7 mouse cellular contexts compared by ENCODE assay signal in genomic region chr10:40258976-40259375, GRCm38 (mm10). TPM values are rescaled to one million over a fixed set of nuclear protein-coding genes. Genes with fewer than 3 reads are reported as not detected.
DNase-seq lines count a peak whose midpoint lies in the region; ATAC-seq and TF ChIP-seq lines count a peak whose summit lies in the region.

No protein-coding gene starts in this region.

- peak overlapping the region; percentile 81 for H3K4me2 ChIP-seq in embryonic facial prominence, embryonic 14.5 days (ENCODE audit: low read depth, low read length)

- no peak for TF ChIP-seq POLR2A in MEL (IDR thresholded peaks at IDR 0.05; ENCODE audit: control insufficient read depth in 1 of 2, insufficient read depth in 1 of 2, low read depth in 1 of 2, low read length in 2 of 2, poor library complexity in 1 of 2)
- no peak for TF ChIP-seq POLR2A in small intestine, adult 2 months (IDR thresholded peaks at IDR 0.05; ENCODE audit: low read depth, low read length)

- no peak for TF ChIP-seq EP300 in MEL (IDR thresholded peaks at IDR 0.05; ENCODE audit: low read depth in 1 of 2, low read length in 2 of 2)

- H3K79me2 ChIP-seq in MEL (ENCODE audit: control insufficient read depth, insufficient read depth, low read length, poor library complexity): peaks cover 2% of the 10 kb centered on the region; the same call in 1 of the 2 replicates

- no peaks in the 10 kb centered on the region for H3K27me3 ChIP-seq in MEL (ENCODE audit: control insufficient read depth in 1 of 2, insufficient read depth in 2 of 2, low read length in 2 of 2)
- H3K27me3 ChIP-seq in embryonic facial prominence, embryonic 14.5 days (replicated peaks; ENCODE audit: control insufficient read depth, insufficient read depth, low read length): no peaks in the 10 kb centered on the region
- no peaks in the 10 kb centered on the region for H3K27me3 ChIP-seq in small intestine, adult 2 months (ENCODE audit: control insufficient read depth, insufficient read depth, low read length)

- peak in 2 of 3 experiments; percentile 12 to 44; a peak in 2 of 6 replicates for TF ChIP-seq CTCF in MEL (IDR thresholded peaks at IDR 0.05 in 2 of 3, conservative IDR thresholded peaks at IDR 0.05 in 1 of 3; ENCODE audit: control insufficient read depth in 1 of 3, insufficient read depth in 1 of 3, low read depth in 2 of 3, low read length in 3 of 3, poor library complexity in 1 of 3, severe bottlenecking in 1 of 3)
- TF ChIP-seq CTCF in layer of hippocampus, adult 2 months (conservative IDR thresholded peaks at IDR 0.05): peak; percentile 87
- TF ChIP-seq CTCF in small intestine, adult 2 months (IDR thresholded peaks at IDR 0.05; ENCODE audit: extremely low read depth, insufficient read length, insufficient replicate concordance, low read depth, low read length): no peak

- H3K27ac ChIP-seq in MEL (ENCODE audit: control insufficient read depth, low read depth, low read length): peak overlapping the region; percentile 79
- H3K27ac ChIP-seq in embryonic facial prominence, embryonic 14.5 days (replicated peaks; ENCODE audit: low read depth, low read length): peak overlapping the region; percentile 96
- peak overlapping the region; percentile 93 for H3K27ac ChIP-seq in layer of hippocampus, adult 2 months
- H3K27ac ChIP-seq in small intestine, adult 2 months (ENCODE audit: insufficient read depth, low read depth, low read length): peak overlapping the region; percentile 65

- DNase-seq in CD8-positive naive resting alpha-beta T cell, adult 2 months (ENCODE audit: low read depth in 2 of 2, low spot score in 2 of 2): peak; percentile 18 to 28
- no peak for DNase-seq in MEL (ENCODE audit: low read depth, low spot score)
- DNase-seq in embryonic facial prominence, embryonic 14.5 days (ENCODE audit: low spot score): peak; percentile 74
- peak; percentile 44 to 55 for DNase-seq in layer of hippocampus, adult 2 months (ENCODE audit: low spot score in 2 of 2)
- DNase-seq in lung, postnatal 14 days: peak; percentile 63

- no peak for ATAC-seq in embryonic facial prominence, embryonic 14.5 days (ENCODE audit: low read depth)
- ATAC-seq in hematopoietic stem cell, adult 5-6 weeks (replicated peaks in 1 of 2; ENCODE audit: insufficient read depth in 1 of 2, low FRiP score in 2 of 2, low TSS enrichment in 1 of 2, low read depth in 1 of 2, poor library complexity in 2 of 2, severe bottlenecking in 2 of 2): peak; percentile 46 to 49; a peak in 3 of 4 replicates

- no peak overlapping the region for H3K9ac ChIP-seq in MEL (ENCODE audit: control insufficient read depth, low read depth, low read length, poor library complexity, severe bottlenecking)
- H3K9ac ChIP-seq in embryonic facial prominence, embryonic 14.5 days (ENCODE audit: low read depth, low read length): no peak overlapping the region

- peaks cover 0 to 12% of the 10 kb centered on the region in 2 experiments; a peak in 2 of 4 replicates for H3K36me3 ChIP-seq in MEL (ENCODE audit: control insufficient read depth in 1 of 2, insufficient read depth in 2 of 2, low read length in 2 of 2)
- H3K36me3 ChIP-seq in embryonic facial prominence, embryonic 14.5 days (ENCODE audit: control insufficient read depth, insufficient read depth, low read length): peaks cover 4% of the 10 kb centered on the region
- no peaks in the 10 kb centered on the region for H3K36me3 ChIP-seq in small intestine, adult 2 months (ENCODE audit: control insufficient read depth, insufficient read depth, low read length)

- H3K4me3 ChIP-seq in MEL (ENCODE audit: control insufficient read depth in 1 of 2, insufficient read depth in 1 of 2, low read depth in 2 of 2, low read length in 2 of 2): no peak overlapping the region
- H3K4me3 ChIP-seq in embryonic facial prominence, embryonic 14.5 days (ENCODE audit: low read depth, low read length): peak overlapping the region; percentile 84; the same call in 1 of the 2 replicates
- H3K4me3 ChIP-seq in layer of hippocampus, adult 2 months: peak overlapping the region; percentile 92
- no peak overlapping the region for H3K4me3 ChIP-seq in small intestine, adult 2 months (ENCODE audit: low read depth, low read length)

- TF ChIP-seq RAD21 in MEL (IDR thresholded peaks at IDR 0.05; ENCODE audit: low read depth, low read length): no peak

- H3K9me3 ChIP-seq in MEL (replicated peaks; ENCODE audit: insufficient read depth, low read length): no peaks in the 10 kb centered on the region
- H3K9me3 ChIP-seq in embryonic facial prominence, embryonic 14.5 days (ENCODE audit: control insufficient read depth, low read length): no peaks in the 10 kb centered on the region

- peaks cover 0 to 18% of the 10 kb centered on the region in 2 experiments; a peak in 2 of 4 replicates for H3K4me1 ChIP-seq in MEL (ENCODE audit: control insufficient read depth in 1 of 2, insufficient read depth in 2 of 2, low read length in 2 of 2)
- no peaks in the 10 kb centered on the region for H3K4me1 ChIP-seq in embryonic facial prominence, embryonic 14.5 days (ENCODE audit: control insufficient read depth, insufficient read depth, low read length)
- H3K4me1 ChIP-seq in small intestine, adult 2 months (ENCODE audit: control insufficient read depth, insufficient read depth, insufficient read length, low read length): peaks cover 3% of the 10 kb centered on the region; the same call in 1 of the 2 replicates

- WGBS in embryonic facial prominence, embryonic 14.5 days: 4% methylated on average over 5 of the region's 5 CpGs
- under 1% methylated on average over 5 of the region's 5 CpGs for WGBS in small intestine, adult 2 months

TF ChIP-seq in MEL, 35 proteins besides CTCF, POLR2A, EP300 and RAD21:
- TF ChIP-seq TAL1 (IDR thresholded peaks at IDR 0.05; ENCODE audit: low read length) (no peak), GATA1 (IDR thresholded peaks at IDR 0.05; ENCODE audit: low read depth, low read length) (no peak), CHD1 (IDR thresholded peaks at IDR 0.05; ENCODE audit: low read depth, low read length) (no peak), ZNF384 (IDR thresholded peaks at IDR 0.05; ENCODE audit: low read depth, low read length) (no peak), GABPA (IDR thresholded peaks at IDR 0.05; ENCODE audit: low read depth, low read length) (no peak), MEF2A (IDR thresholded peaks at IDR 0.05; ENCODE audit: extremely low read depth, insufficient replicate concordance, low read depth, low read length, poor library complexity, severe bottlenecking) (no peak), KAT2A (conservative IDR thresholded peaks at IDR 0.05; ENCODE audit: low read depth, low read length) (no peak), ETS1 (IDR thresholded peaks at IDR 0.05; ENCODE audit: low read depth, low read length) (no peak), SMC3 (IDR thresholded peaks at IDR 0.05; ENCODE audit: low read depth, low read length) (no peak), TCF12 (IDR thresholded peaks at IDR 0.05; ENCODE audit: low read depth, low read length) (no peak), ZMIZ1 (IDR thresholded peaks at IDR 0.05; ENCODE audit: low read depth, low read length) (no peak), NELFE (IDR thresholded peaks at IDR 0.05; ENCODE audit: low read depth, low read length) (no peak), SIN3A (IDR thresholded peaks at IDR 0.05; ENCODE audit: low read length) (no peak), USF2 (IDR thresholded peaks at IDR 0.05; ENCODE audit: borderline replicate concordance in 1 of 2, insufficient read depth in 1 of 2, low read depth in 1 of 2, low read length in 2 of 2) (no peak), MYB (IDR thresholded peaks at IDR 0.05; ENCODE audit: low read depth, low read length) (no peak), BHLHE40 (IDR thresholded peaks at IDR 0.05; ENCODE audit: borderline replicate concordance, low read depth, low read length) (no peak), HCFC1 (IDR thresholded peaks at IDR 0.05; ENCODE audit: low read depth, low read length) (no peak), E2F4 (IDR thresholded peaks at IDR 0.05; ENCODE audit: borderline replicate concordance, low read depth, low read length) (no peak), ZC3H11A (IDR thresholded peaks at IDR 0.05; ENCODE audit: low read depth, low read length) (no peak), POLR2AphosphoS2 (IDR thresholded peaks at IDR 0.05; ENCODE audit: low read length) (no peak)

RNA-seq across cellular contexts. Expression of gene Gtf3c6, which starts 1.1 kb away (rescaled TPM):
- 41.6 and 42.0 TPM in 2 replicates for total RNA-seq in MEL (2012; rRNA removed)
- 10 to 100 TPM in 1 of 2 experiments, not detected in 1; 56.6 TPM for polyA plus RNA-seq in MEL (2012; ENCODE audit: insufficient read depth in 1 of 2, insufficient read length in 2 of 2, low read depth in 1 of 2, low replicate concordance in 2 of 2, missing spikeins in 1 of 2)
- polyA plus RNA-seq in embryonic facial prominence, embryonic 14.5 days (2014; fragmentation: Nextera tagmentation; extraction: Ambion mirVana): 82.5 and 89.0 TPM in 2 replicates
- 201 and 321 TPM in 2 replicates for total RNA-seq in hematopoietic stem cell, adult 5-6 weeks (2017)
- total RNA-seq in layer of hippocampus, adult 2 months (2021): 10 to 100 TPM; 27.5 to 29.9 TPM
- 1.3 and 2.4 TPM in 2 replicates for polyA plus RNA-seq in small intestine, adult 2 months (2012; rRNA removed)

RNA-seq across cellular contexts. Expression of gene Rpf2, which starts 12.1 kb away (rescaled TPM):
- total RNA-seq in MEL (2012; rRNA removed): 104 and 122 TPM in 2 replicates
- 10 to 100 TPM in 1 of 2 experiments, not detected in 1; 92.8 TPM for polyA plus RNA-seq in MEL (2012; ENCODE audit: insufficient read depth in 1 of 2, insufficient read length in 2 of 2, low read depth in 1 of 2, low replicate concordance in 2 of 2, missing spikeins in 1 of 2)
- 58.6 and 62.6 TPM in 2 replicates for polyA plus RNA-seq in embryonic facial prominence, embryonic 14.5 days (2014; fragmentation: Nextera tagmentation; extraction: Ambion mirVana)
- 134 and 215 TPM in 2 replicates for total RNA-seq in hematopoietic stem cell, adult 5-6 weeks (2017)
- total RNA-seq in layer of hippocampus, adult 2 months (2021): 10 to 100 TPM; 18.7 to 21.5 TPM
- polyA plus RNA-seq in small intestine, adult 2 months (2012; rRNA removed): 1.1 and 1.3 TPM in 2 replicates

RNA-seq across cellular contexts. Expression of gene Amd1, which starts 43.0 kb away (rescaled TPM):
- 84.7 and 102 TPM in 2 replicates for total RNA-seq in MEL (2012; rRNA removed)
- 10 to 100 TPM in 1 of 2 experiments, not detected in 1; 81.2 TPM for polyA plus RNA-seq in MEL (2012; ENCODE audit: insufficient read depth in 1 of 2, insufficient read length in 2 of 2, low read depth in 1 of 2, low replicate concordance in 2 of 2, missing spikeins in 1 of 2)
- 61.8 and 61.9 TPM in 2 replicates for polyA plus RNA-seq in embryonic facial prominence, embryonic 14.5 days (2014; fragmentation: Nextera tagmentation; extraction: Ambion mirVana)
- total RNA-seq in hematopoietic stem cell, adult 5-6 weeks (2017): 181 and 193 TPM in 2 replicates
- 10 to 100 TPM; 81.6 to 83.1 TPM for total RNA-seq in layer of hippocampus, adult 2 months (2021)
- polyA plus RNA-seq in small intestine, adult 2 months (2012; rRNA removed): 0.95 and 1.7 TPM in 2 replicates

Comparison
In these comparisons a context has a peak if more than half of its experiments do, and no peak if none do; other contexts are left out.
1. H3K4me3 ChIP-seq: peak in embryonic facial prominence, embryonic 14.5 days (single experiment) and layer of hippocampus, adult 2 months (single experiment); none in MEL (0 of 2) and small intestine, adult 2 months (single experiment).
2. Peak in every context shown above with its lines, with median percentiles within 50 percentile points of each other: H3K27ac ChIP-seq.